Mouse (Mus musculus): ENCODE data around the gene Dusp1. TPM values are rescaled to one million over a fixed set of nuclear protein-coding genes. Genes with fewer than 3 reads are reported as not detected.

Gene Dusp1
- polyA plus RNA-seq, 1 experiment from 2014 or later: 19.8 TPM

DNA sequence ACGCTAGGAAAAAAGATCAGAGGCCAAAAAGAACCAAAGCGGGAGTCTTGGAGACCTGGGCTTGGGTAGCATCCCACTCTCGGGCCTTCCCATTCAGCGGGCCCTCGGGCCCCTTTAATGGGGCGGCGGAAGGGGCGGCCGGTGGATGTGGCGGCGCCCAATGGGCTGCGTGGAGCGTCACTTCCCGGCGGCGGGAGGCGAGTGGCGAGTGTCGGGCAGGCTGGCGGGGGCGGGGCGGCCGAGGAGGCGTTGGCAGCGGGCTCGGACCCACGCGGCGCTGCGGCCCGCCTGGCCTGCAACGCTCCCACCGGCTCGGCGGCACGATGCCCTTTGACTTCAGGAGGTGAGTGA is 663 bp downstream of the Dusp1 start, which contains the start of gene Ergic1:
Ergic1 (plus strand) TSS at position 200 of the 351 bp plus-strand sequence.
- Histone ChIP-seq H3K27me3 (ENCODE audit: control insufficient read depth, insufficient read depth, low read length) (no peaks in the 10 kb centered on the region), H3K4me1 (ENCODE audit: control insufficient read depth, insufficient read depth, low read length) (peaks cover 42% of the 10 kb centered on the region), H3K4me3 (ENCODE audit: low read length) (peak within 1 kb of the TSS; percentile 86), H3K36me3 (ENCODE audit: control insufficient read depth, insufficient read depth, low read length) (peaks cover 6% of the 10 kb centered on the region; the same call in 1 of the 2 replicates), H3K4me2 (replicated peaks; ENCODE audit: low read depth, low read length) (peak within 1 kb of the TSS; percentile 93), H3K27ac (ENCODE audit: low read depth, low read length) (peak within 1 kb of the TSS; percentile 69; the same call in 1 of the 2 replicates), H3K9me3 (ENCODE audit: control insufficient read depth, low read length) (no peaks in the 10 kb centered on the region), H3K9ac (ENCODE audit: low read depth, low read length) (peak within 1 kb of the TSS; percentile 85)
- WGBS: 0% methylated on average over 23 of the region's 36 CpGs
- ATAC-seq (ENCODE audit: low FRiP score, low TSS enrichment): peak; percentile 95

DNA sequence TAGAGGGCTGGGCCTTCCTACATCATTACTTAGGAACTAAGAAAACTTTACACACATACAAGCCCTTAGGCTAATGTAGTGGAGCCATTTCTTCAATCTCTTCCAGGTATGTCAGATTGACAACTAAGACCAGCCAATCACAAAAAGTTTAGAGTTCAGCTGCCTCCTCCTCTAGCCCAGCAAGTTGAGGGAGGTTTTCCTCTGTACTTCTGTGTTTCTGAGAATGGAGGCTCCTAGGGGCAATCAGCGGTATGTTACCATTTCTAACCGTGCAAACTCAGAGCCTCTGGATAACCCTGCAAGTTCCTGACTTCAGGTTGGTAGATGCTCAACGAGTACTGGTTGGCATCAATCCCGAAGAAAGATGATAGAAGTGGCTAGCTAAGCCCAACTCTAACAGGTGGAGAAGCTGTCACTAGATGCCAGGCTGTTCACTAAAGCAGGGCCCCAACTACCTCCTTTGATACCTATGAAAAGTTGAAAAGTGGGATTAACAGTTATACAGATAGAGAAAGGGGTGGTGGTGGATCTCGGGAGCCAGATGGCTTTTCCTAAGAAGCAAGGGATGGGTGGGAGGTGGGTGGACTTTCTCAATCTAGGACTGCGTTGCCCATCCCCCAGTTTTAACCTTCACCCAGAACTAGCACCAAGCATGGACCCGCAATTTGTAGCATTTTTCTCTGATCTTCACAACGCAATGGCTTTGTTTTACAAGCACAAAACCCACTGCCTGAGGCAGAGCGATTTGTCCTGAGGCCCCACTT is 1.2 kb downstream of the Dusp1 start:
- Histone ChIP-seq H3K4me2 (replicated peaks; ENCODE audit: low read depth, low read length) (peak overlapping the region; percentile 93), H3K4me1 (ENCODE audit: control insufficient read depth, insufficient read depth, low read length) (peaks cover 42% of the 10 kb centered on the region), H3K27ac (ENCODE audit: low read depth, low read length) (peak overlapping the region; percentile 69; the same call in 1 of the 2 replicates), H3K4me3 (ENCODE audit: low read length) (peak overlapping the region; percentile 86), H3K9ac (ENCODE audit: low read depth, low read length) (peak overlapping the region; percentile 85), H3K36me3 (ENCODE audit: control insufficient read depth, insufficient read depth, low read length) (peaks cover 6% of the 10 kb centered on the region; the same call in 1 of the 2 replicates), H3K9me3 (ENCODE audit: control insufficient read depth, low read length) (no peaks in the 10 kb centered on the region), H3K27me3 (ENCODE audit: control insufficient read depth, insufficient read depth, low read length) (no peaks in the 10 kb centered on the region)
- 0 out of 2 replicates have a peak, but pooled peaks have one; percentile 14 for ATAC-seq (ENCODE audit: low FRiP score, low TSS enrichment)
- 34% methylated on average over 9 of the region's 9 CpGs for WGBS

DNA sequence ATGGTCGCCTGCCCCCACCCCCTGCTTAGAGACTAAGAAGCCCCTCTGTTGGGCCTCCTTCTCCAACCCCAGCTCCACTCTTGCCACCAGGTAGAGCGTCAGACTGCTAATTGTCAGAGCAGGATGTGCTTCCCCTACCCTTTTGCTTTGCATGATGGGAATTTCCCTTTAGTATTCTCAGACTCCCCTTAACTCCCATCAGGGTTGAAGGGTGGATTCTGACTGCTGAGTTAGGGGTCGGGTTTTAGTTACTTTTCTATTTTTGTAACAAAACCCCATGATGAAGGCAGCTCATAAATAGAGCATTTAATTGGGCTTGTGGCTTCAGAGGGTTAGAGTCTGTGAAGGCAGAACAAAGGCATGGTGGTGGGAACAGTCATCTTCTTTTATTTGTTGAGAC is 8.9 kb downstream of the Dusp1 start:
- Histone ChIP-seq H3K9me3 (ENCODE audit: control insufficient read depth, low read length) (no peaks in the 10 kb centered on the region), H3K27me3 (ENCODE audit: control insufficient read depth, insufficient read depth, low read length) (no peaks in the 10 kb centered on the region), H3K27ac (ENCODE audit: low read depth, low read length) (no peak overlapping the region), H3K9ac (ENCODE audit: low read depth, low read length) (no peak overlapping the region), H3K4me2 (replicated peaks; ENCODE audit: low read depth, low read length) (no peak overlapping the region), H3K36me3 (ENCODE audit: control insufficient read depth, insufficient read depth, low read length) (no peaks in the 10 kb centered on the region), H3K4me1 (ENCODE audit: control insufficient read depth, insufficient read depth, low read length) (no peaks in the 10 kb centered on the region), H3K4me3 (ENCODE audit: low read length) (no peak overlapping the region)
- no peak for ATAC-seq (ENCODE audit: low FRiP score, low TSS enrichment)
- 64% methylated on average over 3 of the region's 3 CpGs for WGBS

DNA sequence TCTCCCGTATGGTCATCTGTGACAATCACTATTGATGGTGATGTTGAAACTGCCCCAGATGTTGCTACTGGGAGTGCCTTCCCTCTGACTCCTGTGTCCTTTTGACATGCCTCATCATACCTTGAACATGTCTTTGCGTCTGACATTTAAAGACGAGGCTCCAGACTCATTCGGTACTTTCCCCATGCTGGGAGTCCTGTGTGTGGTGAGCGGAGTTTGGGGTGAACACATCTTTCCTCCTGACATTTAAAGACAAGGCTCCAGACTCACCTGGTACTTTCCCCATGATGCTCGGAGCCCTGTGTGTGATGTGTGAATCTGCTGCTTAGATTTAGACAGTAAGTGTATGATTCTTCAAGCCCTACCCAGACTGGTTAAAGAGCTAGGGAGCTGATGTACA is 10.8 kb downstream of the Dusp1 start:
- no peak for ATAC-seq (ENCODE audit: low FRiP score, low TSS enrichment)
- H3K4me1 ChIP-seq (ENCODE audit: control insufficient read depth, insufficient read depth, low read length): no peaks in the 10 kb centered on the region
- no peak overlapping the region for H3K4me3 ChIP-seq (ENCODE audit: low read length)
- H3K4me2 ChIP-seq (replicated peaks; ENCODE audit: low read depth, low read length): no peak overlapping the region
- 85% methylated on average over 6 of the region's 6 CpGs for WGBS
- H3K36me3 ChIP-seq (ENCODE audit: control insufficient read depth, insufficient read depth, low read length): no peaks in the 10 kb centered on the region
- no peaks in the 10 kb centered on the region for H3K27me3 ChIP-seq (ENCODE audit: control insufficient read depth, insufficient read depth, low read length)
- H3K27ac ChIP-seq (ENCODE audit: low read depth, low read length): no peak overlapping the region
- no peak overlapping the region for H3K9ac ChIP-seq (ENCODE audit: low read depth, low read length)
- no peaks in the 10 kb centered on the region for H3K9me3 ChIP-seq (ENCODE audit: control insufficient read depth, low read length)

DNA sequence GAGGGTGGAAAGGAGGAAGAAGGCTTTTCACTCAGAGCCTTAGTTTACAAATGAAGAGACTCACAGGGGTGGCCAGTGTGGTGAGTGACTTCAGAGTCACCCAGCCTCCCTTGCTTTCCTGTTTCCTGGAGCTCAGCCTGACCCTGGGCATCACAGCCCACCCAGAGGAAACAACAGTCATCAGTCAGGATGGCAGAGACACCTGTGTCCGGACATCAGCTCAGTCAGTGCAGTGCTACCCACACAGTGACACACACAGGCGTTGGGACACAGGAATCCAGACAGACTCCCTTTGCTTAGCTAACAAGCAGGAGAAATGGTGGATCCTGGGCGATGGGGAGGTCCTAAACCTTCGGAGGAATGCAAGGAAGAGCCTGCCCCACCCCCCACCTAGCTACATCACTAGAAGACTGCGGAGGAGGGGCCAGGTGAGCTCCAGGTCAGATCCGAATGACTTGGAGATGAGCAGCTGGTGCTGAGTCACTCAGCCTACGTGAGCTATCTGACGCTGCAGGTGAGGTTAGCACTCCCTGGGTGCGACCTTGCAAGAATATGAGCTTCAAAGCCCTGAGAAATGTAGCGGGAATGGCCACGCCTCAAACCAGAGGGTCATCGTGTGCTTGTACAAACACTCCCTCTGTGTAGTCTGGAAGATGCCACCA is 12.6 kb downstream of the Dusp1 start:
- H3K4me2 ChIP-seq (replicated peaks; ENCODE audit: low read depth, low read length): no peak overlapping the region
- ATAC-seq (ENCODE audit: low FRiP score, low TSS enrichment): peak; percentile 43; the same call in 1 of the 2 replicates
- H3K27ac ChIP-seq (ENCODE audit: low read depth, low read length): peak overlapping the region; percentile 44; the same call in 1 of the 2 replicates
- 5% methylated on average over 12 of the region's 12 CpGs for WGBS
- H3K27me3 ChIP-seq (ENCODE audit: control insufficient read depth, insufficient read depth, low read length): no peaks in the 10 kb centered on the region
- no peaks in the 10 kb centered on the region for H3K36me3 ChIP-seq (ENCODE audit: control insufficient read depth, insufficient read depth, low read length)
- no peak overlapping the region for H3K4me3 ChIP-seq (ENCODE audit: low read length)
- H3K9me3 ChIP-seq (ENCODE audit: control insufficient read depth, low read length): no peaks in the 10 kb centered on the region
- no peaks in the 10 kb centered on the region for H3K4me1 ChIP-seq (ENCODE audit: control insufficient read depth, insufficient read depth, low read length)
- H3K9ac ChIP-seq (ENCODE audit: low read depth, low read length): no peak overlapping the region

DNA sequence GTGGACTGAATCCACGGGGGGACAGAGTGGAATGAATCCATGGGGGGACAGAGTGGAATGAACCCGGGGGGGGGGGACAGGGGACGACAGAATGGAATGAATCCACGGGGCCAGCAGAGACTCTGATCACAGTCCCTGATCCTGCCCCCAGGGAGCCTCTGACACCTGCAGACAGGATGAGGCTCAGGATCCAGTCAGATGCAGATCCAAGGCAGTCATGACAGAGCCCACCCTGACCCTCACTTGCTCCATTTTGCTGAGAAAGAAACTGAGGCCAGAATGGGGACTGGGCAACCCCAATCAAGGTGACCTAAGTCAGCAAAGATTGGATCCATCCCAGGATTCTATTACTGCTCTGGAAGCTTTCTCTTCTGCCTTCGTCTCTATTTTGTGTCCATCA is 13.4 kb downstream of the Dusp1 start:
- WGBS: 6% methylated on average over 4 of the region's 5 CpGs
- Histone ChIP-seq H3K27ac (ENCODE audit: low read depth, low read length) (peak overlapping the region; percentile 44; the same call in 1 of the 2 replicates), H3K9me3 (ENCODE audit: control insufficient read depth, low read length) (no peaks in the 10 kb centered on the region), H3K4me1 (ENCODE audit: control insufficient read depth, insufficient read depth, low read length) (no peaks in the 10 kb centered on the region), H3K4me3 (ENCODE audit: low read length) (no peak overlapping the region), H3K27me3 (ENCODE audit: control insufficient read depth, insufficient read depth, low read length) (no peaks in the 10 kb centered on the region), H3K36me3 (ENCODE audit: control insufficient read depth, insufficient read depth, low read length) (no peaks in the 10 kb centered on the region), H3K9ac (ENCODE audit: low read depth, low read length) (no peak overlapping the region), H3K4me2 (replicated peaks; ENCODE audit: low read depth, low read length) (no peak overlapping the region)
- no peak for ATAC-seq (ENCODE audit: low FRiP score, low TSS enrichment)

DNA sequence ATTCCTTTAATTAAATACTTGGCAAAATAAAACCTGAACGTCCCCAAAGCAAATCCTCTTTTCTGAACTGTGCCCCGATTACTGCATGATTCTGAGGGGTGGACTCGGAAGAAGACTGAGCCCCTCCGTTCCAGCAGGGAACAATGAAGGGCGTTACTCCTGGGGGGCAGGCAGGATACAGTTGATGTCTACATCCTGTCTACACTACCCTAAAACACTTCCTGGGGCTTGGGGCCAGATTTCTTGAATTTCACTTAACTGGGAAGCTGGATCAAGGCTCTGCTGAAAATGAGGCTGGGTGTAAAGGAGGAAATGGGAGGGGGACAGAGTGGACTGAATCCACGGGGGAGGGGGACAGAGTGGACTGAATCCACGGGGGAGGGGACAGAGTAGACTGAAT is 14.2 kb downstream of the Dusp1 start:
- Histone ChIP-seq H3K36me3 (ENCODE audit: control insufficient read depth, insufficient read depth, low read length) (no peaks in the 10 kb centered on the region), H3K27ac (ENCODE audit: low read depth, low read length) (peak overlapping the region; percentile 31; the same call in 1 of the 2 replicates), H3K4me2 (replicated peaks; ENCODE audit: low read depth, low read length) (no peak overlapping the region), H3K9ac (ENCODE audit: low read depth, low read length) (no peak overlapping the region), H3K9me3 (ENCODE audit: control insufficient read depth, low read length) (no peaks in the 10 kb centered on the region), H3K27me3 (ENCODE audit: control insufficient read depth, insufficient read depth, low read length) (no peaks in the 10 kb centered on the region), H3K4me3 (ENCODE audit: low read length) (no peak overlapping the region), H3K4me1 (ENCODE audit: control insufficient read depth, insufficient read depth, low read length) (no peaks in the 10 kb centered on the region)
- ATAC-seq (ENCODE audit: low FRiP score, low TSS enrichment): no peak
- WGBS: 25% methylated on average over 7 of the region's 7 CpGs

DNA sequence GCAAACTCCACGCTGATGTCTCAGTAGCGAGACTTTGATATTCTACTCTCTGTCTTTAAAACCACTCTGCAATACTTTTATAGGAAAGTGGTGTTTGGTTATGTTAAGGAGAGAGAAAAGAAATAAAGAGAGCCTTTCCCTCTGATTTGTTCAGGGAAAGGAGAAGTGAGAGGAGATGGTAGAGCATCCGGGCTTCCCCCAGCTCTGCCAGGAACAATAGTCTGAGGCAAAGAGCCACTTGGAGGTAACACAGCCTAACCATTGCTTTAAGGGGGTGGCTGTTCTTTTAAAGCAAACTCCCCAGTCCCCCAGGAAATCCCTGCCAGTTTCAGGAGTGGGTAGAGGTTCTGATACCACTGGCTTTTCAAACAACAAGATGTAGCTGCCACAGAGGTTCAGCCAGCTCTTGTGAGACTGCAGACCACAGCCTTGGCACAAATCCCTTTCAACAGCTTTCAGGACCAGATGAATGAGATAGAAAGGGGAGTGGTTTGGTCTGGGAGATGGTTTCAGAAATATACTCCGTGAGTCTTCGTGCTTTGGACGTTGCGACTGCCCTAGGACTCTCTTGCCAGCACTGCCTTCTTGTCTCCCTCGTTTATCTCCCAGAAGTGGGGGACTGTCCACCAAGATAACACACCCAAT is 17.5 kb downstream of the Dusp1 start:
- no peak overlapping the region for H3K4me2 ChIP-seq (replicated peaks; ENCODE audit: low read depth, low read length)
- H3K27me3 ChIP-seq (ENCODE audit: control insufficient read depth, insufficient read depth, low read length): no peaks in the 10 kb centered on the region
- H3K9me3 ChIP-seq (ENCODE audit: control insufficient read depth, low read length): no peaks in the 10 kb centered on the region
- H3K9ac ChIP-seq (ENCODE audit: low read depth, low read length): no peak overlapping the region
- WGBS: 86% methylated on average over 8 of the region's 8 CpGs
- H3K4me1 ChIP-seq (ENCODE audit: control insufficient read depth, insufficient read depth, low read length): no peaks in the 10 kb centered on the region
- no peaks in the 10 kb centered on the region for H3K36me3 ChIP-seq (ENCODE audit: control insufficient read depth, insufficient read depth, low read length)
- ATAC-seq (ENCODE audit: low FRiP score, low TSS enrichment): no peak
- H3K4me3 ChIP-seq (ENCODE audit: low read length): no peak overlapping the region
- no peak overlapping the region for H3K27ac ChIP-seq (ENCODE audit: low read depth, low read length)

DNA sequence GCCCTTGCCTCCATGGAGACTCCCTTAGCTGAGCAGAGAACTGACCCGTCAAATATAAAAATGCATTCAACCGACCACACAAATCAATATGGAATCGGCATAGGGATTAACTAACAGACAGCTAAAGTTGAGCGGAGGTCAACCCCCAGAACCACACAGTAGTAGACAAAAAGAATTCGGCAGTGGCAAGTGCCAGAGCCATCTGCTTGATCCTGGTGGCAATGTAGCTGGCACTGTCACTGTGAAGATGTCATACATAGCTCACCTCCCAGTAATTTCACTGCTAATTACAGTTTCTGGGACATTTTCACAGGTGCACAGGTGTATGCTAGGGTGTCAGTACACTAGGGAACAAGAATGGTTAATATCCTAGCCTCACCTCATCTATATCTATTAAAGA is 21.8 kb downstream of the Dusp1 start:
- no peak overlapping the region for H3K9ac ChIP-seq (ENCODE audit: low read depth, low read length)
- H3K9me3 ChIP-seq (ENCODE audit: control insufficient read depth, low read length): no peaks in the 10 kb centered on the region
- H3K4me1 ChIP-seq (ENCODE audit: control insufficient read depth, insufficient read depth, low read length): no peaks in the 10 kb centered on the region
- no peak overlapping the region for H3K27ac ChIP-seq (ENCODE audit: low read depth, low read length)
- no peak for ATAC-seq (ENCODE audit: low FRiP score, low TSS enrichment)
- no peak overlapping the region for H3K4me3 ChIP-seq (ENCODE audit: low read length)
- no peaks in the 10 kb centered on the region for H3K27me3 ChIP-seq (ENCODE audit: control insufficient read depth, insufficient read depth, low read length)
- H3K4me2 ChIP-seq (replicated peaks; ENCODE audit: low read depth, low read length): no peak overlapping the region
- H3K36me3 ChIP-seq (ENCODE audit: control insufficient read depth, insufficient read depth, low read length): no peaks in the 10 kb centered on the region
- WGBS: 87% methylated on average over 5 of the region's 5 CpGs
